Mouse (Mus musculus): ENCODE data around the gene Shc3. TPM values are rescaled to one million over a fixed set of nuclear protein-coding genes. Genes with fewer than 3 reads are reported as not detected.

Gene Shc3
- total and polyA plus RNA-seq, 3 experiments: 0.15 to 0.40 TPM; not detected in 1

DNA sequence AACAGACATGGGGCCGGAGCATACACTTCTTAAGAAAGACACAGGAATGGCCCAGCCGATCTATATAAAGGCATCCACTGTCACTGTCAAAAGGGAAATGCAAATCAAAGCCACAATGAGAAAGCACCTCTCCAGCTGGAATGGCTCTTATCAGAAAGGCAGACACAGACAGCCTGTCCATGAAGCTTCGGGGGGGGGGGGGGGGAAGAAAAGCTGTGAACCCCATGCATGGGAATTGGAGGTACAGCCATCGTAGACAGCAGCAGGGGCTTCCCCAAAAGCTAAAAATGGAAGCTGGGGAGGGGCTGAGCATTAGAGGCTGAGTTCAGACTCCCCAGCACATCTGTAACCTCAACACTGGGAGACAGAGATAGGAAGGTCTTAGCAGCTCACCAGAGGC lies 181.3 kb downstream of the Shc3 start (continued):
- TF ChIP-seq MAZ (IDR thresholded peaks at IDR 0.05; ENCODE audit: low read depth, low read length) (peak; percentile 57; the same call in 1 of the 2 replicates), RAD21 (IDR thresholded peaks at IDR 0.05; ENCODE audit: low read depth, low read length) (peak; percentile 24), MXI1 (IDR thresholded peaks at IDR 0.05; ENCODE audit: low read depth, low read length) (no peak), NELFE (IDR thresholded peaks at IDR 0.05; ENCODE audit: low read depth, low read length) (0 out of 2 replicates have a peak, but pooled peaks have one; percentile 24), MEF2A (IDR thresholded peaks at IDR 0.05; ENCODE audit: borderline replicate concordance, low read depth, low read length) (peak; percentile 99), CHD2 (IDR thresholded peaks at IDR 0.05; ENCODE audit: low read length) (peak; percentile 74), USF2 (conservative IDR thresholded peaks at IDR 0.05; ENCODE audit: low read depth, low read length) (no peak), E2F4 (IDR thresholded peaks at IDR 0.05; ENCODE audit: insufficient replicate concordance, low read depth, low read length) (no peak)

DNA sequence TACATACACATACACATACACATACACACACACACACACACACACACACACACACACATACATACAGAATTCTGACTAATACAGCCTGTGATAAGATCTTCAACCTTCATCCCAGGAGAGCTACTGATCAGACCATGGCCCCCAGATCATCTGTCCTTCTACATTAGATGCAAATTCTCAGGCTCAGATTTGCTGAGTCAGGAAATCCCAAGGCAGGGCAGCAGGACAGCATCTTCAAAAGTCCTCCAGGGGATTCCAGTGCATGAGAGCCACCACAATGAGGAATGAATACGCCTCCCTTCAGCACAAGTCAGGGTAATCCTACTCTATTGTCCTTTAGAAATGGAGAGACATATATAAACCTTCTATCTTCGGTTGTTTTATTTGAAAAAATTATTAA lies 184.3 kb downstream of the Shc3 start:
- H3K4me3 ChIP-seq (replicated peaks in 1 of 3; ENCODE audit: low read depth in 2 of 3, low read length in 2 of 3, poor library complexity in 1 of 3): no peak overlapping the region
- H3K27me3 ChIP-seq (replicated peaks): no peaks in the 10 kb centered on the region
- peaks cover 10% of the 10 kb centered on the region for H3K9me3 ChIP-seq (replicated peaks; ENCODE audit: low read length)
- peak; percentile 94 for TF ChIP-seq MAFK (IDR thresholded peaks at IDR 0.05; ENCODE audit: insufficient replicate concordance, low read length)
- no peak for TF ChIP-seq NELFE (IDR thresholded peaks at IDR 0.05; ENCODE audit: low read depth, low read length)
- dilution Hi-C loops (cut with MboI; ENCODE audit: extremely low pct_ligation_motif_present, extremely low pct_unique_long_range_greater_than_20kb, low sequenced_read_pairs) (no loop called here), in situ Hi-C loops (cut with MboI; ENCODE audit: low pct_ligation_motif_present, low pct_unique_long_range_greater_than_20kb, low sequenced_read_pairs) (no loop called here)
- H3K9ac ChIP-seq (ENCODE audit: insufficient read depth, low read depth): no peak overlapping the region
- DNase-seq (ENCODE audit: extremely low read depth): no peak
- no peak overlapping the region for H3K4me2 ChIP-seq (ENCODE audit: insufficient read depth, low read depth, poor library complexity, severe bottlenecking)
- H3K79me2 ChIP-seq (replicated peaks; ENCODE audit: control insufficient read depth, extremely low read depth, insufficient read depth, poor library complexity, severe bottlenecking): no peaks in the 10 kb centered on the region
- no peak overlapping the region for H3K27ac ChIP-seq (ENCODE audit: insufficient read depth, low read depth)
- H3K36me3 ChIP-seq (replicated peaks in 1 of 2; ENCODE audit: control insufficient read depth in 1 of 2, insufficient read depth in 1 of 2, low read length in 1 of 2): peaks cover 0 to 2% of the 10 kb centered on the region in 2 experiments
- peaks cover 31 to 47% of the 10 kb centered on the region in 2 experiments for H3K4me1 ChIP-seq (ENCODE audit: control insufficient read depth in 1 of 2, insufficient read depth in 2 of 2)

- Histone ChIP-seq H3K79me2 (replicated peaks; ENCODE audit: control insufficient read depth, extremely low read depth, insufficient read depth, poor library complexity, severe bottlenecking) (no peaks in the 10 kb centered on the region), H3K9me3 (replicated peaks; ENCODE audit: low read length) (peaks cover 13% of the 10 kb centered on the region), H3K4me1 (ENCODE audit: control insufficient read depth in 1 of 2, insufficient read depth in 2 of 2) (peaks cover 11 to 35% of the 10 kb centered on the region in 2 experiments), H3K36me3 (replicated peaks in 1 of 2; ENCODE audit: control insufficient read depth in 1 of 2, insufficient read depth in 1 of 2, low read length in 1 of 2) (peaks cover 0 to 2% of the 10 kb centered on the region in 2 experiments), H3K4me3 (replicated peaks in 1 of 3; ENCODE audit: low read depth in 2 of 3, low read length in 2 of 3, poor library complexity in 1 of 3) (no peak overlapping the region), H3K27ac (ENCODE audit: insufficient read depth, low read depth) (no peak overlapping the region), H3K4me2 (ENCODE audit: insufficient read depth, low read depth, poor library complexity, severe bottlenecking) (no peak overlapping the region), H3K27me3 (replicated peaks) (no peaks in the 10 kb centered on the region), H3K9ac (ENCODE audit: insufficient read depth, low read depth) (no peak overlapping the region)
- in situ Hi-C loops (cut with MboI; ENCODE audit: low pct_ligation_motif_present, low pct_unique_long_range_greater_than_20kb, low sequenced_read_pairs) (no loop called here), dilution Hi-C loops (cut with MboI; ENCODE audit: extremely low pct_ligation_motif_present, extremely low pct_unique_long_range_greater_than_20kb, low sequenced_read_pairs) (no loop called here)
- TF ChIP-seq ZMIZ1 (IDR thresholded peaks at IDR 0.05; ENCODE audit: low read depth, low read length) (no peak), HCFC1 (IDR thresholded peaks at IDR 0.05; ENCODE audit: low read depth, low read length) (no peak), TBP (conservative IDR thresholded peaks at IDR 0.05; ENCODE audit: low read depth, low read length) (no peak), RAD21 (IDR thresholded peaks at IDR 0.05; ENCODE audit: low read depth, low read length) (no peak), SIN3A (IDR thresholded peaks at IDR 0.05; ENCODE audit: low read length) (no peak), MAFK (IDR thresholded peaks at IDR 0.05; ENCODE audit: insufficient replicate concordance, low read length) (no peak), PAX5 (IDR thresholded peaks at IDR 0.05; ENCODE audit: low read length) (no peak), CHD1 (IDR thresholded peaks at IDR 0.05; ENCODE audit: low read depth, low read length) (no peak), GABPA (IDR thresholded peaks at IDR 0.05; ENCODE audit: insufficient replicate concordance, low read depth, low read length) (no peak), TCF12 (IDR thresholded peaks at IDR 0.05; ENCODE audit: low read depth, low read length) (no peak), IRF4 (IDR thresholded peaks at IDR 0.05; ENCODE audit: low read depth, low read length) (no peak), BHLHE40 (IDR thresholded peaks at IDR 0.05; ENCODE audit: low read depth, low read length) (no peak), KAT2A (IDR thresholded peaks at IDR 0.05; ENCODE audit: insufficient replicate concordance, low read length) (no peak), MEF2A (IDR thresholded peaks at IDR 0.05; ENCODE audit: borderline replicate concordance, low read depth, low read length) (no peak), ETS1 (conservative IDR thresholded peaks at IDR 0.05; ENCODE audit: low read depth, low read length) (no peak), E2F4 (IDR thresholded peaks at IDR 0.05; ENCODE audit: insufficient replicate concordance, low read depth, low read length) (no peak), JUND (conservative IDR thresholded peaks at IDR 0.05; ENCODE audit: low read depth, low read length) (no peak), CHD2 (IDR thresholded peaks at IDR 0.05; ENCODE audit: low read length) (no peak)
- no peak for DNase-seq (ENCODE audit: extremely low read depth)
These were observed 187.7 kb downstream of the Shc3 start for GRCm38 (mm10) chr13:51381498-51381897.

Data from CH12.LX (cell line).